Mouse (Mus musculus) 3134 (cell line): ENCODE data around the gene Armc7.

Experiments used
- DNase-seq: peaks from one replicate; pipeline ENCODE4 v3.0.0-alpha.2; 2011; ENCODE audit warnings: low spot score; ENCODE audit not compliant: insufficient read length; ENCODE audit errors: extremely low read depth

The Armc7 gene

GRCm38 (mm10) chr11:115475025-115475757 is at the start of gene Armc7:
Gene Armc7 (plus strand): TSS chr11:115475667.
- DNase-seq, result peak; percentile 98

GRCm38 (mm10) chr11:115425671-115426070 is 49.8 kb upstream of the Armc7 start:
- no peak for DNase-seq

GRCm38 (mm10) chr11:115427482-115428331 is 47.8 kb upstream of the Armc7 start:
- DNase-seq, result peak; percentile 55

GRCm38 (mm10) chr11:115429307-115429706 is 46.2 kb upstream of the Armc7 start:
- no peak for DNase-seq

GRCm38 (mm10) chr11:115430561-115430960 is 44.9 kb upstream of the Armc7 start:
- no peak for DNase-seq

GRCm38 (mm10) chr11:115432814-115433213 is 42.7 kb upstream of the Armc7 start:
- no peak for DNase-seq

- no peak for DNase-seq
Measured at GRCm38 (mm10) chr11:115433342-115433741, 42.1 kb upstream of the Armc7 start.

- peak; percentile 24 for DNase-seq
Measured at GRCm38 (mm10) chr11:115435596-115436337, 39.7 kb upstream of the Armc7 start.

- DNase-seq, result no peak
Measured at GRCm38 (mm10) chr11:115437571-115438122, 37.8 kb upstream of the Armc7 start.

GRCm38 (mm10) chr11:115439326-115439725 is 36.1 kb upstream of the Armc7 start:
- no peak for DNase-seq

- DNase-seq, result no peak
Measured at GRCm38 (mm10) chr11:115439906-115440595, 35.4 kb upstream of the Armc7 start, which contains the start of gene Trim80. Gene Trim80 (plus strand): TSS chr11:115440545.

- DNase-seq, result no peak
Measured at GRCm38 (mm10) chr11:115441417-115441816, 34.0 kb upstream of the Armc7 start.

- no peak for DNase-seq
Measured at GRCm38 (mm10) chr11:115446906-115447305, 28.6 kb upstream of the Armc7 start.

GRCm38 (mm10) chr11:115447321-115447885 is 28.1 kb upstream of the Armc7 start:
- no peak for DNase-seq

GRCm38 (mm10) chr11:115448075-115448474 is 27.4 kb upstream of the Armc7 start:
- no peak for DNase-seq

GRCm38 (mm10) chr11:115448998-115449397 is 26.5 kb upstream of the Armc7 start:
- no peak for DNase-seq

- no peak for DNase-seq
Measured at GRCm38 (mm10) chr11:115450176-115450575, 25.3 kb upstream of the Armc7 start.

- DNase-seq, result no peak
Measured at GRCm38 (mm10) chr11:115451781-115452241, 23.7 kb upstream of the Armc7 start.

GRCm38 (mm10) chr11:115452281-115452860 is 23.1 kb upstream of the Armc7 start:
- no peak for DNase-seq
